Mouse (Mus musculus) kidney, adult 2 months (tissue): ENCODE data around the gene Dvl2. TPM values are rescaled to one million over a fixed set of nuclear protein-coding genes. Genes with fewer than 3 reads are reported as not detected.
A peak's percentile ranks its signal among the peaks of the same experiment; 100 is the strongest.
"Not testable (repeated sequence)": the region's sequence is repeated elsewhere in the genome, so short reads cannot be mapped to it uniquely, and the experiment has no call there.

ENCODE experiments used
- DNase-seq: peaks from one replicate; pipeline ENCODE4 v3.0.0; 2021
- H3K27ac ChIP-seq: fragments of 200-500 bp; 2 replicates; pipeline ENCODE4 v1.5.1; 2012; ENCODE audit warnings: low read depth, low read length, control low read depth, inconsistent platforms; ENCODE audit not compliant: insufficient read depth
- H3K27me3 ChIP-seq: fragments of 200-500 bp; replicated peaks from 2 replicates; pipeline ENCODE4 v1.6.1; 2012; ENCODE audit warnings: mild to moderate bottlenecking, moderate library complexity, low read length, inconsistent platforms; ENCODE audit not compliant: control insufficient read depth, insufficient read depth
- H3K36me3 ChIP-seq: fragments of 200-500 bp; 2 replicates; pipeline ENCODE4 v1.6.1; 2012; ENCODE audit warnings: mild to moderate bottlenecking, moderate library complexity, low read length, inconsistent platforms; ENCODE audit not compliant: control insufficient read depth, insufficient read depth
- H3K4me1 ChIP-seq: fragments of 200-500 bp; 2 replicates; pipeline ENCODE4 v1.6.1; 2011; ENCODE audit warnings: low read length; ENCODE audit not compliant: control insufficient read depth, insufficient read depth
- H3K4me3 ChIP-seq: fragments of 200-500 bp; 2 replicates; pipeline ENCODE4 v1.5.1; 2011; ENCODE audit warnings: mild to moderate bottlenecking, low read depth, low read length, control low read depth; ENCODE audit not compliant: insufficient read depth
- CTCF ChIP-seq: fragments of 200-500 bp; conservative IDR thresholded peaks from 2 replicates; pipeline ENCODE4 v1.5.1; 2011; ENCODE audit warnings: low read depth, mild to moderate bottlenecking, control low read depth, low read length, moderate library complexity, mixed read lengths; ENCODE audit not compliant: insufficient read depth, insufficient read length
- POLR2A ChIP-seq: fragments of 200-500 bp; IDR thresholded peaks from one replicate; pipeline ENCODE4 v1.6.1; 2011; ENCODE audit warnings: low read depth, low read length, control low read depth
- WGBS: fragments of 180-500 bp; shearing (Covaris S2); methylation state at CpG from one replicate; pipeline ENCODE4 v1.1.7; 2018; 5-methylcytosine and 5-hydroxymethylcytosine counted together
- polyA plus RNA-seq: library from polyadenylated mRNA; depleted of rRNA; stranded (reverse); fragments of >200 nt; gene quantifications from 2 replicates; pipeline ENCODE4 v1.2.3, GENCODE M21; 2012; rRNA removed

The Dvl2 gene
- 8.5 and 9.6 TPM in 2 replicates for polyA plus RNA-seq

GRCm38 (mm10) chr11:70000396-70000898, at the start of gene Dvl2:
Gene Dvl2 (plus strand): TSS chr11:70000595.
- peak; percentile 97 for DNase-seq

DNA sequence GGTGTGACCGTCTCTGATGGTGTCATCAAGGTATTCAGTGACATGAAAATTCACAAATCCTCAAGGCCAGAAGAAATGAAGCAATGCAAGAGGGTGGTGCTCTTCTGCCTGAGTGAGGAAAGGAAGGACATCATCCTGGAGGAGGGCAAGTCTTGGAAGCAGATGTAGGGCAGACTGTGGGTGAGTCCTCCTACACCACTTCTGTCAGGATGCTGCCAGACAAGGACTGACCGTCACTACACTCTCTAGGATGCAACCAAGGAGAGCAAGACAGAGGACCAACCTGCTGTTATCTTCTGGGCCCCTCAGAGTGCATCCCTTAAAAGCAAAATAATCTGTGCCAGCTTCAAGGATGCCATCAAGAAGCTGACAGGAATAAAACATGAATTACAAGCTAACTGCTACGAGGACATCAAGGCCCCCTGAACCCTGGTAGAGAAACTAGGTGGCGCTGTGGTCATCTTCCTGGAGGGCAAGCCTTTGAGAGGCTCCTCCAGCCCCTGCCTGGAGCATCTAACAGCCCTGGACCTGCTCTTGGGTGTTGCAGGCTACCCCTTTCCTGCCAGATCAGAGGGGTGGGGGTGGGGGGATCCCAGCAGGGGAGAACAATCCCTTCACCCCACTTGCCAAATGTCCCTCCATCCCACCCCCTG, 49.5 kb upstream of the Dvl2 start:
- Histone ChIP-seq H3K27ac (no peak overlapping the region), H3K27me3 (no peaks in the 10 kb centered on the region), H3K4me3 (no peak overlapping the region), H3K36me3 (no peaks in the 10 kb centered on the region), H3K4me1 (0 out of 2 replicates have a peak, but pooled peaks cover 4% of the 10 kb centered on the region)
- TF ChIP-seq CTCF (peak; percentile 37; the same call in 1 of the 2 replicates), POLR2A (no peak)
- DNase-seq, result no peak
- 51% methylated on average over 4 of the region's 4 CpGs for WGBS

More at GRCm38 (mm10) chr11:70000396-70000898, at the start of gene Dvl2:
- Histone ChIP-seq H3K36me3 (no peaks in the 10 kb centered on the region; the same call in 1 of the 2 replicates), H3K27ac (peak within 1 kb of the TSS; percentile 65), H3K27me3 (no peaks in the 10 kb centered on the region), H3K4me3 (peak within 1 kb of the TSS; percentile 69), H3K4me1 (peaks cover 3% of the 10 kb centered on the region; the same call in 1 of the 2 replicates)
- TF ChIP-seq POLR2A (peak; percentile 88), CTCF (no peak)
- WGBS, result 1% methylated on average over 48 of the region's 48 CpGs

DNA sequence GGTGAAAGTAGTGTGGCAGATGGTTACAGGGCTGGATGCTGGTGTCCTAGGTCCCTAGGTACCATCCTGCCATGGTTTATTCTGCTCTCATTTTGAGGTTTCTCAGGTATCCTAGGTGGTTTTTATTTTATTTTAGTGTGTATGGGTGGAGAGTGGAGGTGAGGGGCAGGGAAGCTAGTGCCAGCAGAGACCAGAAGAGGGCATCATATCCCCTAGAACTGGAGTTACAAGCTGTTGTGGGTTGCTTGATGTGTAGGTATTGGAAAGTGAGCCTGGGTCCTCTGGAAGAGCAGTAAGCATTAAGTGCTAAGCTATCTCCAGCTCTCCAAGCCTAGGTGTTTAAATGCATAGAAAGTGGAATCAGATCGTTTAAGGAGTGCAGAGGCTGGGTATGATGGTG, 48.1 kb upstream of the Dvl2 start:
- H3K4me3 ChIP-seq, result no peak overlapping the region
- 22% methylated on average over 1 of the region's 1 CpGs for WGBS
- H3K36me3 ChIP-seq, result no peaks in the 10 kb centered on the region
- DNase-seq, result no peak
- TF ChIP-seq POLR2A (no peak), CTCF (no peak; the same call in 1 of the 2 replicates)
- H3K27me3 ChIP-seq, result no peaks in the 10 kb centered on the region
- H3K27ac ChIP-seq, result no peak overlapping the region
- H3K4me1 ChIP-seq, result 0 out of 2 replicates have a peak, but pooled peaks cover 4% of the 10 kb centered on the region

- Histone ChIP-seq H3K27ac (no peak overlapping the region), H3K36me3 (no peaks in the 10 kb centered on the region), H3K27me3 (no peaks in the 10 kb centered on the region), H3K4me1 (0 out of 2 replicates have a peak, but pooled peaks cover 4% of the 10 kb centered on the region), H3K4me3 (no peak overlapping the region)
- 41% methylated on average over 11 of the region's 11 CpGs for WGBS
- DNase-seq, result no peak
- TF ChIP-seq POLR2A (no peak), CTCF (no peak)
Measured at GRCm38 (mm10) chr11:69953267-69953915, 47.0 kb upstream of the Dvl2 start.

GRCm38 (mm10) chr11:69955618-69956017, 44.8 kb upstream of the Dvl2 start:
- 69% methylated on average over 4 of the region's 4 CpGs for WGBS
- H3K27me3 ChIP-seq, H3K4me1 ChIP-seq, H3K27ac ChIP-seq, DNase-seq, H3K4me3 ChIP-seq, H3K36me3 ChIP-seq: not testable (repeated sequence)

DNA sequence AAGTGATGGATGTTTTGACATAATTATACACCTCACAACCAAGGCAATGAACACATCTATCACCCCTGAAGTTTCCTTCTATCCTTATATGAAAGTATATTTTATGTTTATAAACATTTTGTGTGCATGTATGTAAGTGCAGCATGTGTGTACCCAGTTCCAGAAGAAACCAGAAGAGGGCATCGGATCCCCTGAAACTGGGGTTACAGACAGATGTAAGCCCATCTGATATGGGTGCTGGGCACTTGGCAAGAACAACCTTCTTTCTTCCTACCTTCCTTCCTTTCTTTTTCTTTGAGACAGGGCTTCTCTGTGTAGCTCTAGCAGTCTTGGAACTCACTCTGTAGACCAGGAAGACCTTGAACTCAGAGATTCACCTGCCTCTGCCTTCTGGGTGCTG, 44.2 kb upstream of the Dvl2 start:
- no peaks in the 10 kb centered on the region for H3K27me3 ChIP-seq
- H3K27ac ChIP-seq, result no peak overlapping the region
- 73% methylated on average over 1 of the region's 1 CpGs for WGBS
- H3K36me3 ChIP-seq, result no peaks in the 10 kb centered on the region
- H3K4me3 ChIP-seq, result no peak overlapping the region
- DNase-seq, result no peak
- TF ChIP-seq POLR2A (no peak), CTCF (0 out of 2 replicates have a peak, but pooled peaks have one; percentile 4)
- no peaks in the 10 kb centered on the region for H3K4me1 ChIP-seq

- Histone ChIP-seq H3K27me3 (peaks cover 1% of the 10 kb centered on the region; the same call in 1 of the 2 replicates), H3K27ac (no peak overlapping the region), H3K36me3 (no peaks in the 10 kb centered on the region), H3K4me1 (no peaks in the 10 kb centered on the region), H3K4me3 (no peak overlapping the region)
- TF ChIP-seq POLR2A (no peak), CTCF (peak; percentile 30)
- 51% methylated on average over 5 of the region's 5 CpGs for WGBS
- DNase-seq, result no peak
Measured at GRCm38 (mm10) chr11:69960616-69961015, 39.8 kb upstream of the Dvl2 start.
